Mouse (Mus musculus) CD4-positive naive resting alpha-beta T cell, adult 57 days (primary cell): ENCODE data around the gene Gm13101. TPM values are rescaled to one million over a fixed set of nuclear protein-coding genes. Genes with fewer than 3 reads are reported as not detected.

Source experiments
- total RNA-seq: library from RNA; stranded (reverse); gene quantifications from one replicate; pipeline ENCODE4 v1.2.4, GENCODE M21; 2023

Gm13101 gene
- not detected for total RNA-seq

DNA sequence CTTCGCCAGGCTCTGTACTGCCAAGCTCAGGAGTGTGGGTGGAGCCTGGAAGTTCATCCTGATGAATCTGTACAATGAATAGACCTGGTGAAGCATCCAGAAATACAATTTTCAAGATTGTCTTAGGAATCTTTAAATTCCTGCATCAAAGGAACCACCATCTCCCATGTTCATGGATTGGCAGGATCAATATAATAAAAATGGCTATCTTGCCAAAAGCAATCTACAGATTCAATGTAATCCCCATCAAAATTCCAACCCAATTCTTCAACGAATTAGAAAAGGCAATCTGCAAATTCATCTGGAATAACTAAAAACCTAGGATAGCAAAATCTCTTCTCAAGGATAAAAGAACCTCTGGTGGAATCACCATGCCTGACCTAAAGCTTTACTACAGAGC, at the start of gene Gm13101:
Gene Gm13101 (minus strand): TSS at position 101 of the 400 bp plus-strand sequence.

DNA sequence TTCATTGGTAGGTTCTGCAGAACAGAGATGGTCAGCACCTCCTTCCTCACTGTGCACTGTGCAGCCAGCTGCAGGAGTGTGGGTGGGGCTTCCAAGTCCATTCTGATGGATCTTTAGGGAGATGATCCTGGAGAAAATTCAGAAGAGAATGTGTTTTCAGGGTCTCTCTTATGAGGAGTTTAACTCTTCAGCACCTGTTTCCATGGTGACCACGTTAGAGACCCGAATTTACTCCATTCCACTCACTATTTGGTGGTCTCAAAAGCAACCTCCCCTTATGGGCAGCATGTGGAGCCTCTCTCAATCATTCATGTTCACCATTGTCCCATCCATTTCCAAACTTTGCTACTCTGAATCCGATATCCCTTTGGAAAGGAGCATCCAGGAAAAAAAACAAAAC, 27.5 kb upstream of the Gm13101 start, which contains the start of gene Pramef17:
Gene Pramef17 (minus strand): TSS at position 101 of the 400 bp plus-strand sequence.

DNA sequence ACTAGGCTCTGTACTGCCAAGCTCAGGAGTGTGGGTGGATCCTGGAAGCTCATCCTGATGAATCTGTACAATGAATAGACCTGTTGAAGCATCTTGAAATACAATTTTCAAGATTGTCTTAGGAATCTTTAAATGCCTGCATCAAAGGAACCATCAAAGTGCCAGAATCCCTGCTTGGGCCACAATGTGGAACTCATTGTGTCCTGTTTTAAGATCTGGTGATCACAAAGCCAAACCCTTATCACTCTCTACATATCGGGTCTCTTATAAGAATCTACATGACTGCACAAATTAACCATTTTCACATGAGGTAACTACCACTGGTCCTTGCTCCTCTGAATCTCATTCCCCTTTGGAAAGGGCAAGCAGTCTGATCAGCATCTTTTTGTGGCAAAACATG, 15.8 kb downstream of the Gm13101 start, which contains the start of gene Pramef25:
Gene Pramef25 (minus strand): TSS at position 101 of the 400 bp plus-strand sequence.

Other genes starting within 250 kb of the Gm13101 start
- gene Gm13078, start 247.5 kb downstream of the Gm13101 start, total RNA-seq: not detected
- not detected for gene Gm13023, start 177.6 kb downstream of the Gm13101 start, total RNA-seq
- gene Gm13084, start 150.9 kb downstream of the Gm13101 start, total RNA-seq: not detected
- not detected for gene Gm13103, start 120.5 kb downstream of the Gm13101 start, total RNA-seq
- not detected for gene Pramef6, start 66.6 kb downstream of the Gm13101 start, total RNA-seq
- not detected for gene Pramef25, start 15.9 kb downstream of the Gm13101 start, total RNA-seq
- gene Pramef17, start 27.4 kb upstream of the Gm13101 start, total RNA-seq: not detected
- not detected for gene Pramel4, start 92.2 kb upstream of the Gm13101 start, total RNA-seq
- gene Gm13102, start 139.5 kb upstream of the Gm13101 start, total RNA-seq: not detected
- not detected for gene Oog3, start 195.7 kb upstream of the Gm13101 start, total RNA-seq
- not detected for gene Oog2, start 223.8 kb upstream of the Gm13101 start, total RNA-seq
- gene C87977, start 246.4 kb upstream of the Gm13101 start, total RNA-seq: not detected